Mouse (Mus musculus) spleen, adult 2 months (tissue): ENCODE results near the gene Cilp. TPM values are rescaled to one million over a fixed set of nuclear protein-coding genes. Genes with fewer than 3 reads are reported as not detected.
"Not testable (repeated sequence)": the region's sequence is repeated elsewhere in the genome, so short reads cannot be mapped to it uniquely, and the experiment has no call there.

Source experiments
- DNase-seq, 2 experiments: peaks; one replicate each; pipeline versions ENCODE4 v3.0.0 to v3.0.0-alpha.2; 2012 to 2021; ENCODE audit warnings: low spot score in 2 of 2, low read depth in 1 of 2
- H3K27ac ChIP-seq: fragments of 200-500 bp; 2 replicates; pipeline ENCODE4 v1.5.1; 2012; ENCODE audit warnings: low read length, inconsistent platforms; ENCODE audit not compliant: insufficient read depth
- H3K27me3 ChIP-seq: fragments of 200-500 bp; 2 replicates; pipeline ENCODE4 v1.6.1; 2012; ENCODE audit warnings: mild to moderate bottlenecking, moderate library complexity, low read length, inconsistent platforms; ENCODE audit not compliant: control insufficient read depth, insufficient read depth
- H3K36me3 ChIP-seq: fragments of 200-500 bp; 2 replicates; pipeline ENCODE4 v1.6.1; 2012; ENCODE audit warnings: mild to moderate bottlenecking, low read length, inconsistent platforms; ENCODE audit not compliant: control insufficient read depth, insufficient read depth
- H3K4me1 ChIP-seq: fragments of 200-500 bp; 2 replicates; pipeline ENCODE4 v1.6.1; 2011; ENCODE audit warnings: inconsistent platforms; ENCODE audit not compliant: control insufficient read depth, insufficient read depth, insufficient read length
- H3K4me3 ChIP-seq: fragments of 200-500 bp; 2 replicates; pipeline ENCODE4 v1.5.1; 2011; ENCODE audit warnings: mild to moderate bottlenecking, inconsistent platforms; ENCODE audit not compliant: insufficient read depth, insufficient read length; ENCODE audit errors: extremely low read depth
- CTCF ChIP-seq: fragments of 200-500 bp; IDR thresholded peaks from 2 replicates; pipeline ENCODE4 v1.5.1; 2011; ENCODE audit warnings: mild to moderate bottlenecking, inconsistent platforms; ENCODE audit not compliant: insufficient read depth, insufficient read length, insufficient replicate concordance; ENCODE audit errors: extremely low read depth
- POLR2A ChIP-seq: fragments of 200-500 bp; IDR thresholded peaks from 2 replicates; pipeline ENCODE4 v1.6.1; 2011; ENCODE audit warnings: low read depth, low read length, inconsistent platforms
- WGBS: fragments of 180-500 bp; shearing (Covaris S2); methylation state at CpG from one replicate; pipeline ENCODE4 v1.1.7; 2018; 5-methylcytosine and 5-hydroxymethylcytosine counted together
- polyA plus RNA-seq: library from polyadenylated mRNA; depleted of rRNA; stranded (reverse); fragments of >200 nt; gene quantifications from 2 replicates; pipeline ENCODE4 v1.2.3, GENCODE M21; 2012

The Cilp gene
- polyA plus RNA-seq, 1 experiment: 2.5 TPM

GRCm38 (mm10) chr9:65275810-65276530, 11.0 kb downstream of the Cilp start:
- H3K27me3 ChIP-seq: no peaks in the 10 kb centered on the region
- H3K36me3 ChIP-seq: no peaks in the 10 kb centered on the region
- 76% methylated on average over 4 of the region's 4 CpGs for WGBS
- no peak overlapping the region for H3K27ac ChIP-seq
- TF ChIP-seq CTCF (no peak), POLR2A (no peak)
- DNase-seq: no peak
- no peaks in the 10 kb centered on the region for H3K4me1 ChIP-seq
- H3K4me3 ChIP-seq: no peak overlapping the region

GRCm38 (mm10) chr9:65281536-65282151, 16.7 kb downstream of the Cilp start:
- H3K27ac ChIP-seq: no peak overlapping the region
- H3K4me1 ChIP-seq: no peaks in the 10 kb centered on the region
- no peak for DNase-seq
- no peak overlapping the region for H3K4me3 ChIP-seq
- TF ChIP-seq CTCF (no peak), POLR2A (no peak)
- 66% methylated on average over 5 of the region's 5 CpGs for WGBS
- H3K36me3 ChIP-seq: no peaks in the 10 kb centered on the region
- no peaks in the 10 kb centered on the region for H3K27me3 ChIP-seq

GRCm38 (mm10) chr9:65283301-65283700, 18.3 kb downstream of the Cilp start:
- no peaks in the 10 kb centered on the region for H3K36me3 ChIP-seq
- WGBS: 6% methylated on average over 3 of the region's 3 CpGs
- peak; percentile 14 to 27 for DNase-seq
- no peak for TF ChIP-seq POLR2A
- TF ChIP-seq CTCF: peak; percentile 28; the same call in 1 of the 2 replicates
- H3K27me3 ChIP-seq: no peaks in the 10 kb centered on the region
- no peaks in the 10 kb centered on the region for H3K4me1 ChIP-seq
- no peak overlapping the region for H3K4me3 ChIP-seq
- H3K27ac ChIP-seq: no peak overlapping the region

GRCm38 (mm10) chr9:65288252-65288651, 23.3 kb downstream of the Cilp start:
- not testable (repeated sequence) for H3K4me1 ChIP-seq, H3K27ac ChIP-seq, H3K36me3 ChIP-seq, H3K27me3 ChIP-seq, DNase-seq, H3K4me3 ChIP-seq
- WGBS: 45% methylated on average over 5 of the region's 5 CpGs

GRCm38 (mm10) chr9:65289988-65290387, 25.0 kb downstream of the Cilp start:
- Histone ChIP-seq H3K36me3 (no peaks in the 10 kb centered on the region), H3K4me3 (no peak overlapping the region), H3K4me1 (no peaks in the 10 kb centered on the region; the same call in 1 of the 2 replicates), H3K27me3 (no peaks in the 10 kb centered on the region), H3K27ac (no peak overlapping the region)
- TF ChIP-seq POLR2A (no peak), CTCF (no peak)
- no peak for DNase-seq
- WGBS: 93% methylated on average over 4 of the region's 4 CpGs

- 64% methylated on average over 3 of the region's 3 CpGs for WGBS
- TF ChIP-seq POLR2A: no peak
- no peak for TF ChIP-seq CTCF
- no peaks in the 10 kb centered on the region; the same call in none of the 2 replicates for H3K4me1 ChIP-seq
- H3K4me3 ChIP-seq: no peak overlapping the region
- H3K27me3 ChIP-seq: no peaks in the 10 kb centered on the region
- H3K36me3 ChIP-seq: no peaks in the 10 kb centered on the region
- no peak for DNase-seq
- H3K27ac ChIP-seq: no peak overlapping the region
Observed at GRCm38 (mm10) chr9:65292421-65292820, 27.4 kb downstream of the Cilp start.

- Histone ChIP-seq H3K27me3 (no peaks in the 10 kb centered on the region), H3K27ac (0 out of 2 replicates have a peak overlapping the region, but pooled peaks have one; percentile 38), H3K4me1 (no peaks in the 10 kb centered on the region; the same call in none of the 2 replicates), H3K4me3 (no peak overlapping the region), H3K36me3 (no peaks in the 10 kb centered on the region)
- TF ChIP-seq CTCF (no peak), POLR2A (no peak)
- 5% methylated on average over 5 of the region's 5 CpGs for WGBS
- DNase-seq: no peak
Observed at GRCm38 (mm10) chr9:65293119-65293518, 28.1 kb downstream of the Cilp start.
